Mouse (Mus musculus): ENCODE results near the gene Sftpa1. TPM values are rescaled to one million over a fixed set of nuclear protein-coding genes. Genes with fewer than 3 reads are reported as not detected.

Gene Sftpa1
- polyA plus RNA-seq, 1 experiment = not detected

- no peak overlapping the region for H3ac ChIP-seq (ENCODE audit: control insufficient read depth, insufficient read length)
- no peaks in the 10 kb centered on the region for H3K36me3 ChIP-seq (ENCODE audit: control insufficient read depth, insufficient read depth)
- H3K4me3 ChIP-seq = no peak overlapping the region
- no peaks in the 10 kb centered on the region for H3K27me3 ChIP-seq (ENCODE audit: control insufficient read depth, insufficient read depth, insufficient read length)
- TF ChIP-seq MYOD1 (IDR thresholded peaks at IDR 0.05; ENCODE audit: control insufficient read depth in 1 of 3, insufficient read length in 2 of 3, low read depth in 2 of 3) (no peak), TCF3 (IDR thresholded peaks at IDR 0.05; ENCODE audit: insufficient read length, low read depth) (no peak), USF1 (IDR thresholded peaks at IDR 0.05; ENCODE audit: low read depth) (no peak), TCF12 (IDR thresholded peaks at IDR 0.05; ENCODE audit: insufficient read depth, poor library complexity, severe bottlenecking) (no peak), REST (IDR thresholded peaks at IDR 0.05; ENCODE audit: insufficient read depth, insufficient read length) (no peak), SRF (IDR thresholded peaks at IDR 0.05; ENCODE audit: control insufficient read depth, insufficient read length, low read depth) (no peak), CEBPB (IDR thresholded peaks at IDR 0.05; ENCODE audit: insufficient read depth, poor library complexity, severe bottlenecking) (no peak), MAX (IDR thresholded peaks at IDR 0.05; ENCODE audit: low read depth) (no peak), POLR2AphosphoS2 (IDR thresholded peaks at IDR 0.05; ENCODE audit: insufficient read length, low read depth) (no peak), E2F4 (IDR thresholded peaks at IDR 0.05; ENCODE audit: insufficient read depth) (no peak), MYOG (IDR thresholded peaks at IDR 0.05; ENCODE audit: control insufficient read depth in 1 of 3, insufficient read depth in 1 of 3, insufficient read length in 2 of 3, low read depth in 2 of 3) (no peak), POLR2A (IDR thresholded peaks at IDR 0.05; ENCODE audit: insufficient read length, low read depth) (no peak)
- no peaks in the 10 kb centered on the region for H3K79me2 ChIP-seq (ENCODE audit: control insufficient read depth, insufficient read depth)
- no peak overlapping the region for H3K4me2 ChIP-seq (ENCODE audit: low read depth)
These were observed 29.2 kb downstream of the Sftpa1 start for GRCm38 (mm10) chr14:41160743-41161142.

DNA sequence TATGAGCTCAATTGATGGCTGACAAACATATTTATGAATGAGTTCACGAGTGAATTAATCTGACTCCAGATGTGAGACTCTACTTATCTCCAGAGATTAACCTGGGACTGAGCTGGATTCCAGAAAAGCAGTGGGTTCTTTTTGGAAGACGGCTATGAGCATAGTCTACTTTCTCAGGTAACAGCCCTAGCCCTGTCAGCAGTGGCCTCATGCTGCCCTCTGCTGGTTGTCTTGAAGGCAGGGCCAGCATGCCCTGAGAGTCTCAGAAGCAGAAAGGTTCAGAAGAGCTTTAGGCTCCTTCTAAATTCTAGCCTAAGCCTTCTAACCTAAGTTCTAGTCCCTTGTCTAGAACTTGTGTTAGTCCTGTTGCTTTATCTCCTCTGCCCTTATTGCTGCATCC is 31.1 kb downstream of the Sftpa1 start:
- H3K4me3 ChIP-seq = no peak overlapping the region
- H3K36me3 ChIP-seq (ENCODE audit: control insufficient read depth, insufficient read depth) = no peaks in the 10 kb centered on the region
- H3K27me3 ChIP-seq (ENCODE audit: control insufficient read depth, insufficient read depth, insufficient read length) = no peaks in the 10 kb centered on the region
- TF ChIP-seq E2F4 (IDR thresholded peaks at IDR 0.05; ENCODE audit: insufficient read depth) (no peak), REST (IDR thresholded peaks at IDR 0.05; ENCODE audit: insufficient read depth, insufficient read length) (no peak)
- no peak overlapping the region for H3ac ChIP-seq (ENCODE audit: control insufficient read depth, insufficient read length)
- H3K79me2 ChIP-seq (ENCODE audit: control insufficient read depth, insufficient read depth) = no peaks in the 10 kb centered on the region
- H3K4me2 ChIP-seq (ENCODE audit: low read depth) = no peak overlapping the region

GRCm38 (mm10) chr14:41167278-41167677 is 35.7 kb downstream of the Sftpa1 start:
- Histone ChIP-seq H3K36me3 (ENCODE audit: control insufficient read depth, insufficient read depth) (no peaks in the 10 kb centered on the region), H3ac (ENCODE audit: control insufficient read depth, insufficient read length) (no peak overlapping the region), H3K79me2 (ENCODE audit: control insufficient read depth, insufficient read depth) (no peaks in the 10 kb centered on the region), H3K27me3 (ENCODE audit: control insufficient read depth, insufficient read depth, insufficient read length) (no peaks in the 10 kb centered on the region), H3K4me3 (no peak overlapping the region), H3K4me2 (ENCODE audit: low read depth) (no peak overlapping the region)
- TF ChIP-seq MAX (IDR thresholded peaks at IDR 0.05; ENCODE audit: low read depth) (no peak), MYOD1 (IDR thresholded peaks at IDR 0.05; ENCODE audit: control insufficient read depth in 1 of 3, insufficient read length in 2 of 3, low read depth in 2 of 3) (no peak), E2F4 (IDR thresholded peaks at IDR 0.05; ENCODE audit: insufficient read depth) (no peak), SRF (IDR thresholded peaks at IDR 0.05; ENCODE audit: control insufficient read depth, insufficient read length, low read depth) (no peak), USF1 (IDR thresholded peaks at IDR 0.05; ENCODE audit: low read depth) (no peak), MYOG (IDR thresholded peaks at IDR 0.05; ENCODE audit: control insufficient read depth in 1 of 3, insufficient read depth in 1 of 3, insufficient read length in 2 of 3, low read depth in 2 of 3) (no peak), CEBPB (IDR thresholded peaks at IDR 0.05; ENCODE audit: insufficient read depth, poor library complexity, severe bottlenecking) (no peak), POLR2A (IDR thresholded peaks at IDR 0.05; ENCODE audit: insufficient read length, low read depth) (no peak), POLR2AphosphoS2 (IDR thresholded peaks at IDR 0.05; ENCODE audit: insufficient read length, low read depth) (no peak), REST (IDR thresholded peaks at IDR 0.05; ENCODE audit: insufficient read depth, insufficient read length) (no peak), TCF3 (IDR thresholded peaks at IDR 0.05; ENCODE audit: insufficient read length, low read depth) (no peak), TCF12 (IDR thresholded peaks at IDR 0.05; ENCODE audit: insufficient read depth, poor library complexity, severe bottlenecking) (no peak)

DNA sequence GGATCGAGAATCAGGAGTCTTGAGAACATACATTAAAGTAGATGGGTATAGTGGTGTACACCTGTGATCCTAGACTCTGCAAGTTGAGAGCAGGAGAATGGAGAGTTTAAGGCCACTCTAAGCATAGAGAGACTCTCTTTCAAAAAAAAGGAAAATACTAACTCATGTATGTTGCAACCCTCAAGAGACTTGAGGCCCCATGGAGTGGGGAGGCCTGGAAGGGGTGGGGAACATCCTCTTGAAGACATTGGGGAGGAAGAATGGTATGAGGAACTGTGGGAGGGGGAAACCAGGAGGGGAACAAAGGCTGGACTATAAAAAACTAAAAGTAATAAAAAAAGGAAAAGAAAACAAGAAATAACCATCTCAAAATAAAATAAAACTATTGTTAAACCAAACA is 37.0 kb downstream of the Sftpa1 start:
- H3K36me3 ChIP-seq (ENCODE audit: control insufficient read depth, insufficient read depth) = no peaks in the 10 kb centered on the region
- H3K27me3 ChIP-seq (ENCODE audit: control insufficient read depth, insufficient read depth, insufficient read length) = no peaks in the 10 kb centered on the region
- H3ac ChIP-seq (ENCODE audit: control insufficient read depth, insufficient read length) = no peak overlapping the region
- H3K4me3 ChIP-seq = no peak overlapping the region
- TF ChIP-seq TCF12 (IDR thresholded peaks at IDR 0.05; ENCODE audit: insufficient read depth, poor library complexity, severe bottlenecking) = no peak
- TF ChIP-seq POLR2A (IDR thresholded peaks at IDR 0.05; ENCODE audit: insufficient read length, low read depth) = no peak
- TF ChIP-seq TCF3 (IDR thresholded peaks at IDR 0.05; ENCODE audit: insufficient read length, low read depth) = no peak
- TF ChIP-seq REST (IDR thresholded peaks at IDR 0.05; ENCODE audit: insufficient read depth, insufficient read length) = no peak
- TF ChIP-seq MYOG (IDR thresholded peaks at IDR 0.05; ENCODE audit: control insufficient read depth in 1 of 3, insufficient read depth in 1 of 3, insufficient read length in 2 of 3, low read depth in 2 of 3) = no peak
- TF ChIP-seq USF1 (IDR thresholded peaks at IDR 0.05; ENCODE audit: low read depth) = no peak
- no peak for TF ChIP-seq POLR2AphosphoS2 (IDR thresholded peaks at IDR 0.05; ENCODE audit: insufficient read length, low read depth)
- no peak for TF ChIP-seq MYOD1 (IDR thresholded peaks at IDR 0.05; ENCODE audit: control insufficient read depth in 1 of 3, insufficient read length in 2 of 3, low read depth in 2 of 3)
- no peak for TF ChIP-seq E2F4 (IDR thresholded peaks at IDR 0.05; ENCODE audit: insufficient read depth)
- no peak for TF ChIP-seq MAX (IDR thresholded peaks at IDR 0.05; ENCODE audit: low read depth)
- no peaks in the 10 kb centered on the region for H3K79me2 ChIP-seq (ENCODE audit: control insufficient read depth, insufficient read depth)
- no peak overlapping the region for H3K4me2 ChIP-seq (ENCODE audit: low read depth)

GRCm38 (mm10) chr14:41170514-41170913 is 38.9 kb downstream of the Sftpa1 start:
- TF ChIP-seq SRF (IDR thresholded peaks at IDR 0.05; ENCODE audit: control insufficient read depth, insufficient read length, low read depth) (no peak), TCF3 (IDR thresholded peaks at IDR 0.05; ENCODE audit: insufficient read length, low read depth) (no peak), TCF12 (IDR thresholded peaks at IDR 0.05; ENCODE audit: insufficient read depth, poor library complexity, severe bottlenecking) (no peak), USF1 (IDR thresholded peaks at IDR 0.05; ENCODE audit: low read depth) (no peak), MAX (IDR thresholded peaks at IDR 0.05; ENCODE audit: low read depth) (no peak), MYOD1 (IDR thresholded peaks at IDR 0.05; ENCODE audit: control insufficient read depth in 1 of 3, insufficient read length in 2 of 3, low read depth in 2 of 3) (no peak), E2F4 (IDR thresholded peaks at IDR 0.05; ENCODE audit: insufficient read depth) (no peak), CEBPB (IDR thresholded peaks at IDR 0.05; ENCODE audit: insufficient read depth, poor library complexity, severe bottlenecking) (no peak), MYOG (IDR thresholded peaks at IDR 0.05; ENCODE audit: control insufficient read depth in 1 of 3, insufficient read depth in 1 of 3, insufficient read length in 2 of 3, low read depth in 2 of 3) (no peak), REST (IDR thresholded peaks at IDR 0.05; ENCODE audit: insufficient read depth, insufficient read length) (no peak), POLR2AphosphoS2 (IDR thresholded peaks at IDR 0.05; ENCODE audit: insufficient read length, low read depth) (no peak), POLR2A (IDR thresholded peaks at IDR 0.05; ENCODE audit: insufficient read length, low read depth) (no peak)
- no peak overlapping the region for H3K4me3 ChIP-seq
- no peak overlapping the region for H3ac ChIP-seq (ENCODE audit: control insufficient read depth, insufficient read length)
- no peaks in the 10 kb centered on the region for H3K79me2 ChIP-seq (ENCODE audit: control insufficient read depth, insufficient read depth)
- H3K27me3 ChIP-seq (ENCODE audit: control insufficient read depth, insufficient read depth, insufficient read length) = no peaks in the 10 kb centered on the region
- H3K4me2 ChIP-seq (ENCODE audit: low read depth) = no peak overlapping the region
- no peaks in the 10 kb centered on the region for H3K36me3 ChIP-seq (ENCODE audit: control insufficient read depth, insufficient read depth)

All from myocyte (in vitro differentiated cells).